Mouse (Mus musculus) neutrophil, adult 5-6 weeks (primary cell): ENCODE measurements around the gene Col23a1. TPM values are rescaled to one million over a fixed set of nuclear protein-coding genes. Genes with fewer than 3 reads are reported as not detected.

Experiments used
- ATAC-seq: fragments of 151-379, 151-347 bp; 2 replicates; pipeline ENCODE4 v1.8.0; 2017; ENCODE audit warnings: mild to moderate bottlenecking, moderate TSS enrichment; ENCODE audit not compliant: insufficient number of reproducible peaks, poor library complexity, low FRiP score, severe bottlenecking; ENCODE audit errors: extremely low read depth
- total RNA-seq: library from RNA; stranded (forward); fragments of 200-1000 nt; gene quantifications from 2 replicates; pipeline ENCODE4 v1.2.3, GENCODE M21; 2017

The Col23a1 gene
- total RNA-seq, 1 experiment from 2014 or later, result 0.81 TPM

DNA sequence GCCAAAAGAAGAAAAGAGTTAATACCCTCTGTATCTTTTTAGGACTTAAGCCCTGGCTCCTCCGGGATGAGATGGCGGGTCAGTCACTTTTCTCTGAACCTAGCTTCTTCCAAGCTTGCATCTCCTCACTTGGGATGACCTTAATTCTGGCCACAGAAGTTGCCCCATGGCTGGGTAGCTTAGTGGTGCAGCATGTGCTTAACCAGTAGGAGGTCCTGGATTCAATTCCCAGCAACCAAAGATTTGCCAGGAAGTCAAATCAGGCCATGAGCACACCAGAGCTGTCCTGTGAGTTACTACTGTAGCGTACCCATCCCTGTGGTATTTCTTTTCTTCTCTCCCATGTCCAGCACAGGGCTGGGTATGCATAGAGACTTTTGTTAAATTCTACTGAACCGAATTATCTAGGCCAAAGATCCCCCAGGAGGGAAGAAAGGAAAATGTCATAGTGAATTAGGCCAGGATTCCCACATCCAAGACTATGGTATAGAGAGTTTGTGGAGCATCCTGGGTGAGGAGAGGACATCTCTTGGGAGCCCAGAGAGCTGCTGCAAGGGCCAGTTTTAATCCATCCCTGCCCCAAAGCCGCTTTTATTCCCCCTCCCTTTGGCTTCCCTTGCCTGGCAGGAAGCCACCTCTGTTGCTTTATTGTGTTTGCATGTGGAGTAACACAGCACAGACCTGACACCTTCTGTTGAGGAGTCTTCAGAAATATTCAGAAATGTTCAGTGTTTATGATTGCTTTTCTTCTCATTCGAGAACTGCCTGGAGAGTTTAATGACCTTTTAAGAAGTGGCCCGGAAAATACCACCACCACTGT lies 26.5 kb downstream of the Col23a1 start:
- ATAC-seq, result no peak

- ATAC-seq, result no peak
These were observed 30.9 kb downstream of the Col23a1 start for GRCm38 (mm10) chr11:51320609-51321008.

- no peak for ATAC-seq
These were observed 37.2 kb downstream of the Col23a1 start for GRCm38 (mm10) chr11:51326908-51327307.

- no peak for ATAC-seq
These were observed 38.7 kb downstream of the Col23a1 start for GRCm38 (mm10) chr11:51328387-51328942.

DNA sequence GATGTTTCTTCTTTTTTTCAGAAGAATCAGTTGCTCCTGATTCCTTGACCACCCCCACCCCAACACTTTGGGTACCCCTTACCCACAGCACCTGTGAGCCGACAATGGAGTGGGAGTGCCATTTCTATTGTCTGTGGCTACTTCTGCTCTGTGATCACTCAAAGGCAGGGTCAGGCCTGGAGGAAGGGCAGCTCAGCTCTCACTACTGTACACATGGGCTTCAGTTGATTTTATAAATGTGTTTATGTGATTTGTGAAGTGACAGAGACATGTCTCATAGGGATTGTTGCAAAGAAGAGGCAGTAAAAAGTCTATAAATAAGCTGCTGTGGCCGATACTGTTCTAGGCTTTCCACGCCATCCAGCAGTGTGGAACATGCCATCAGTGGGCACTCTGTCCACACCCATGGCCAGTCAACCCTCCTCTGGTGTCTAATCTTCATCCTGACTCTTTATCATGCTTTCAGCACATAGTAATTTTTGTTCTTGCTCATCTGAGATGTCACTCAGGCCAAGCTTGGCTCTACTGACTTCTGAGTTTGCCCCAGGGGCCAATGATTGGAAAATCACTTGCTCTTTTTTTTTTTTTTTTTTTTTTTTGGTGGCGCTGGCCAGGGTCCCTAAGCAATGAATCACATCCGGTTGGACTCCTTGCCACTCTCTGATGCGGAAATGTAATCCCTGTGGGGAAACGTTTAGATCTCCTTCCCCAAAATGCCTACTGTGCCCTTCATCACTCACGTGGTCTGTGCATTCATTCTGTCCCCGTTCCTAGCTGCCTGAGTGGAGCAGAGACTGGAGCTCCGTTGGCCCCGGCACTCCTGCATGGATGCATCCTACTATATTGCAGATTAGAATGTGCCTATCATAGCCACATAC lies 40.4 kb downstream of the Col23a1 start:
- no peak for ATAC-seq

DNA sequence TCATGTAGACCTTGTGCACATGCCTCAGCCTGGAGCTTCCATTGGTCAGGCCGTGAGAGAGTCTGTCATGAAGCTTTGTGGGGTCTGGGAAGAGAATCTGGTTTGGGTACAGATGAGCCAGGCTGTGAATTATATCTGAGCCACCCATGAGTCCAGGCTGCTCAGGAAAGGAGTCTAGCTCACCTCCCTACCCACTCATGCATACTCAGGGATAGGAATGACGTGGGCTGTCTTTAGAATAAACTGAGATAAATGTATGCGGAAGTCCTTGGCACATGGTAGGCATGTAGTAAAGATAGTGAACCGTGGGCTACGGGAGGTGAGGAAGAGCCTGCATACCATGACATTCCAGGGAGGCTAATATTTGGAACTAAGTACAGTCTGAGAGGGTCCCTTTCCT lies 44.3 kb downstream of the Col23a1 start:
- no peak for ATAC-seq

- ATAC-seq, result no peak
These were observed 47.9 kb downstream of the Col23a1 start for GRCm38 (mm10) chr11:51337585-51337984.

DNA sequence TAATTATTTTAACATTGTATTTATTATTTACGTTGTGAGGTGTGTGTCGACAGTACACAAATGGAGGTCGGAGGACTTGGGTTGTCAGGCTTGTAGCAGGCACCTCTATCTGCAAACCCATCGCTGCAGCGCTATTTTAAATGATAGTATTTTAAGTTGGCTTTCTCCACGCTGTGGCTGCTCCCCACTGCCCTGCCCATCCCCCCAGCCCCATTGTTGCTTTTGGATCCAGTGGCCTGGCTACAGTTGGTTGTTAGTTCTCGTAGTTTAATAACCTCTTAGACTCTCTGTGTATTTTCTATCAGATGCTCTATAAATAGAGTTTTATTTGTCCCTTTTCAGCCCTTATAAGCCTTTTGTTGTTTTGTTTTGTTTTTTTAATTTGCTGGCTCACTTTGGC lies 48.7 kb downstream of the Col23a1 start:
- no peak for ATAC-seq

GRCm38 (mm10) chr11:51341091-51341490 lies 51.4 kb downstream of the Col23a1 start:
- ATAC-seq, result no peak

DNA sequence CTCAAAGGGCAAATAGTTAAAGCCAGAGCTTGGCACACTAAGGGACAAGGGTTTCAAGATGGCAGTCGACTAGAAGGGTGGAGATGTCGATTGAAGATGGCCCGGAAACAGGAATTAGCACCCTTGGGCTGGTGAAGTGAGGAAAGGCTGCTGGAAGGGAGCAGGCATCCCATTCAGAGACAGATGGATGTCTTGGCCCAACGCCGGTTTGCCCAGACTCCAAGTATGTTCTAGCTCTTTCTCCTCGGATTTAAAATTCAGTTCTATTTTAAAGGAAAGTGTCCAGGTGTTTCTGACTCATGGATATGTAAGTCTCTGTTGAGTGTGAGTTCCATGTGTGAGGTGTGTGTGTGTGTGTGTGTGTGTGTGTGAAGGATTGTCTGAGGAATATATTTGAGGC lies 53.1 kb downstream of the Col23a1 start:
- no peak for ATAC-seq

DNA sequence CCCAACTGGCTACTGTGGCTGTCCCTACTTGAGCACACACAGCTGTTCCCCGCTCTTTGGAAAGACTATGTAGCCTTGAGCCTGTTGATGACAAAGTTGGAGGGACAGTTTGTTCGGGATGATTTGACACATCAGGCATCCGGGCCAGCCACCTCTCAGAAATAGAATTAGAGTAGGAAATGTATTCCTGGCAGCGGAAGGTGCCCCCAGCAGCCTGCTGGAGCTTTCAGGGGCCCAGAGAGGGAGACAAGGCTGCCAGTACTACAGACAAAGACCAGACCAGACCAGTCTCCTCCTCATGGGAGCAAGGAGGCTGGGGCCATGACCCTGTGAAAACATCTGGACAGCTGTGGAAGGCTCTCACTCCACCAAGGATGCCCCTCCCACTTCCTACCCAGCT lies 53.6 kb downstream of the Col23a1 start:
- no peak for ATAC-seq

GRCm38 (mm10) chr11:51343728-51344289 lies 54.1 kb downstream of the Col23a1 start:
- no peak for ATAC-seq

DNA sequence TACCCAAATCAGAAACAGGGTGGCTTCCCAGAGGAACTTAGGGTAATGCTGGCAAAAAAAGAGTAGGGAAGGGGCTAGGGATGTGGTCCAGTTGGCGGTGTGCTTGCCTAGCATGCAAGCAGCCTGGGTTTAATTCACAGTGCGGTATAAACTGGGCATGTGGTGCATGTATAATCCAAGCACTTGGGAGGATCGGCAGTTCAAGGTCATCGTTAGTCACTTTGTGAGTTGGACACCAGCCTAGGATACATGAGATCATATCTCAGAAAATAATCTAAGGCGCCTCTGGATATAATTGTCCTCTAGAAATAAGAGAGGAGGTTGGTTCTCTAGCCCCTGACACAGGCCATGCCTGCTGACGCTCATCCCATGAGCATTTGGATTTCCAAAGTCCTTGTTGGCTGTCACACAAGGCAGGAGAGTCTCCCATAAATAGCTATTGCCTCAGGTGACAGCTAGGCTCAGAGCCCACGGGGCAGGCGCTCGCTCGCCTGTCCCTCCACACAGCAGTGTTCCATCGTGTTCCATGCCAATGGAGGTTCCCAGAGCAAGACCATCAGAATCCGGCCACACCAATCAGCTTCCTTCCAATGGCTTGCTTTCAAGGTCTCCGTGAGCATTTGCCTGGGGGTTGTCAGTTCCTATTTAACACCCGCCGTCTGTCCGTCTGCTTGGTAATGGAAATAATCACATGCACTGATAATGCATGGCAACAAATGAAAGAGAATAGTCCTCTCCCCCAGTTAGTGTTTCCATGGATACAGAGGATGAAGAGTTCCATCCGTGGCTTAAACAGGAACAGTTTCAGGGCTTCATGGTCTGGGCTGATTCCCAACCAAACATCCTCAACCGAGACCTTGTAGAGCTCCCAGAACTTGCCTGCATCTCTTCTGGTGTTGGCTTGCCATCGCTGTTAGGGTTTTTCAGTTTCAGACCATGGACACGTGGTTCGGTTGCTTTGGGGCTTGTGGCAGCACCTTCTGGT lies 56.1 kb downstream of the Col23a1 start:
- no peak for ATAC-seq

- no peak for ATAC-seq
These were observed 58.0 kb downstream of the Col23a1 start for GRCm38 (mm10) chr11:51347756-51348155.

DNA sequence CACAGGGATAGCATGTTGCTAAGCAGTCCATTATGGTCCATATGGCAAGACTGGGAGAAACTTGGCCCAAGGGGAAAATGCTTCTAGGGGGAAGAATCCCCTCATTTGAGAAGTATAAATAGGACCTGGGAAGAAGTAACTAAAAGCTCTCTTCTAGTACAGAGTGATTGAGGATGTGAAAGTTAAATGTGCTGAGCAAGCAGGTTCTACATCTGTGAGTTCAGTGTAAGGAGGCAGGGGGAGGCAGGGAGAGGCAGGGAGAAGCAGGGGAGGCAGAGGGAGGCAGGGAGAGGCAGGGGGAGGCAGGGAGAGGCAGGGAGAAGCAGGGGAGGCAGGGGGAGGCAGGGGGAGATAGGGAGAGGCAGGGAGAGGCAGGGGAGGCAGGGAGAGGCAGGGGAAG lies 59.9 kb downstream of the Col23a1 start:
- no peak for ATAC-seq

- ATAC-seq, result no peak
These were observed 61.4 kb downstream of the Col23a1 start for GRCm38 (mm10) chr11:51351151-51351550.

GRCm38 (mm10) chr11:51351841-51352240 lies 62.1 kb downstream of the Col23a1 start:
- no peak for ATAC-seq

GRCm38 (mm10) chr11:51353746-51354145 lies 64.0 kb downstream of the Col23a1 start:
- no peak for ATAC-seq
